Mouse (Mus musculus) brain, embryonic 14.5 days (tissue): ENCODE measurements around the gene Adap1.

Source experiments
- CTCF ChIP-seq: fragments of 200-500 bp; IDR thresholded peaks from 2 replicates; pipeline ENCODE4 v1.5.1; 2012; ENCODE audit warnings: inconsistent platforms, mild to moderate bottlenecking, moderate library complexity, borderline replicate concordance; ENCODE audit not compliant: insufficient read depth, insufficient read length; ENCODE audit errors: extremely low read depth
- POLR2A ChIP-seq: fragments of 200-500 bp; IDR thresholded peaks from 2 replicates; pipeline ENCODE4 v1.6.1; 2012; ENCODE audit warnings: mild to moderate bottlenecking, inconsistent platforms, borderline replicate concordance; ENCODE audit not compliant: poor library complexity, insufficient read depth, insufficient read length, severe bottlenecking; ENCODE audit errors: extremely low read depth

GRCm38 (mm10) chr5:139294089-139294488 lies 31.3 kb downstream of the Adap1 start:
- TF ChIP-seq POLR2A: no peak
- no peak for TF ChIP-seq CTCF
